Mouse (Mus musculus) limb, embryonic 14.5 days (tissue): Measurements from ENCODE around the gene Tmem63b. TPM values are rescaled to one million over a fixed set of nuclear protein-coding genes. Genes with fewer than 3 reads are reported as not detected.
"Not testable (repeated sequence)": the region's sequence is repeated elsewhere in the genome, so short reads cannot be mapped to it uniquely, and the experiment has no call there.

Experiments used
- ATAC-seq: fragments of 200-750 bp; cut with Nextera tagmentation; 2 replicates; pipeline ENCODE4 v1.8.0; 2017; ENCODE audit warnings: low read depth, moderate number of reproducible peaks, moderate TSS enrichment; ENCODE audit not compliant: low FRiP score
- DNase-seq: peaks from one replicate; pipeline ENCODE4 v3.0.0-alpha.2; 2015; ENCODE audit warnings: low spot score
- H3K27ac ChIP-seq: fragments of 300-500 bp; sonication (generic); replicated peaks from 2 replicates; pipeline ENCODE4 v1.5.1; 2014; ENCODE audit warnings: low read depth, mild to moderate bottlenecking, low read length, moderate library complexity, mixed read lengths
- H3K27me3 ChIP-seq: fragments of 300-500 bp; sonication (generic); 2 replicates; pipeline ENCODE4 v1.6.1; 2014; ENCODE audit warnings: low read length, mixed read lengths; ENCODE audit not compliant: control insufficient read depth, insufficient read depth
- H3K36me3 ChIP-seq: fragments of 300-500 bp; sonication (generic); 2 replicates; pipeline ENCODE4 v1.6.1; 2014; ENCODE audit warnings: mild to moderate bottlenecking, low read length, moderate library complexity, mixed read lengths; ENCODE audit not compliant: control insufficient read depth, insufficient read depth
- H3K4me1 ChIP-seq: fragments of 300-500 bp; sonication (generic); 2 replicates; pipeline ENCODE4 v1.6.1; 2014; ENCODE audit warnings: antibody characterized with exemption, low read length, mixed read lengths; ENCODE audit not compliant: control insufficient read depth, insufficient read depth
- H3K4me2 ChIP-seq: fragments of 300-500 bp; sonication (generic); replicated peaks from 2 replicates; pipeline ENCODE4 v1.6.1; 2014; ENCODE audit warnings: low read depth, mild to moderate bottlenecking, low read length, moderate library complexity; ENCODE audit not compliant: severe bottlenecking
- H3K4me3 ChIP-seq: fragments of 300-500 bp; sonication (generic); replicated peaks from 2 replicates; pipeline ENCODE4 v1.5.1; 2014; ENCODE audit warnings: low read length
- H3K9ac ChIP-seq: fragments of 300-500 bp; sonication (generic); 2 replicates; pipeline ENCODE4 v1.6.1; 2014; ENCODE audit warnings: mild to moderate bottlenecking, low read depth, low read length, moderate library complexity; ENCODE audit not compliant: severe bottlenecking
- H3K9me3 ChIP-seq: fragments of 300-500 bp; sonication (generic); 2 replicates; pipeline ENCODE4 v1.6.1; 2016; ENCODE audit warnings: low read length; ENCODE audit not compliant: control insufficient read depth
- POLR2A ChIP-seq: fragments of 200-500 bp; IDR thresholded peaks from 2 replicates; pipeline ENCODE4 v1.8.0; 2012; ENCODE audit warnings: inconsistent platforms, mild to moderate bottlenecking, moderate library complexity, borderline replicate concordance; ENCODE audit not compliant: insufficient read depth, insufficient read length; ENCODE audit errors: extremely low read depth
- WGBS: fragments of 180-500 bp; shearing (Covaris S2); extraction: QIAGEN DNeasy Blood & Tissue Kit; methylation state at CpG from one replicate; pipeline ENCODE4 v1.1.7; 2014; 5-methylcytosine and 5-hydroxymethylcytosine counted together
- polyA plus RNA-seq, 2 experiments: library from polyadenylated mRNA; depleted of rRNA in 1 of 2; stranded (reverse) in 1 of 2; unstranded in 1 of 2; fragments of >200 nt; fragmentation: Nextera tagmentation in 1 of 2; extraction: Ambion mirVana in 1 of 2; gene quantifications; 2 replicates each; pipeline versions ENCODE4 v1.2.1 to v1.2.3; 2012 to 2014

Tmem63b gene
- polyA plus RNA-seq, 2 experiments = 24.5 to 90.7 TPM

DNA sequence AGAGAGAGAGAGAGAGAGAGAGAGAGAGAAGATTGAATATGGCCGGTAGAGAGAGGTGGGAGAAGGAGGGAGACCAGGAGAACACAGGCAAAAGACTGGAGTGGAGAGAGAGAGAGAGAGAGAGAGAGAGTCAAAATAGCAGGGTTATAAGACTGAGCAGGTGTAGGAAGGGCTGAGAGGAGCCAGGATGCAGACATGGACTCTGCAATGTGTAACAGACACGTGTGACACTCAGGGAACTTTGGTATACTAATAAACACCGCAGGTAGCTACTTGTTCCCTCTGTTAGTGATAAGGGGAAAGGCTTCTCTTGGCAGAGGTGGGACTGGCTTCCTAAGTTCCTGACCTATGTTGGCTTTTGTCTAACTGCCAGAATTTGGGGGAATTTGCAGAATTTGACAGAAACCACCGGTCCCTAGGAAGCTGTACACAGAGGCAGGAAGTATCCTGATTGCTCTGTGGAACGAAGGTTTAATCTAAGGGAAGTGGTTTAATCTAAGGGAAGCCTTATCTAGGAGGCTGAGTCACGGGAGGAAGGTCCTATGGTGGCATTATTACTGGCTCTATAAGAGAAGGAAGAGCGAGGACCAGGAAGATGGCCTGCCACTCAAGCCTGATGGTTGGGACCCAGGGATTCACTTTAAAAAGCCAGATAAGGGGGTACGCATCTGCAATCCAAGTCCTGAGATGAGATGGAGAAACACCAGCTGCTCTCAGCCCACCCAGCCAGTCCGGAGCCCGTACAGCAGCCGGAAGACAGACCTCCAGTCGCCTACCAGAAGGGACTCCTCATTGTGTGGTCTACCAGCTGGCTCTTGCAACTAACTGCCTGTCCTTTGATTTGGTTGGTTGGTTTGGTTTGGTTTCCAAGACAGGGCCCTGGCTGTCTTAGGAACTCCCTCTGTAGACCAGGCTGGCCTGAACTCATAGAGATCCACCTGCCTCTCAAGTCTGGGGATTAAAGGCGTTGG, 57.5 kb downstream of the Tmem63b start:
- WGBS = 65% methylated on average over 13 of the region's 13 CpGs
- Histone ChIP-seq H3K9me3 (no peaks in the 10 kb centered on the region), H3K27ac (no peak overlapping the region), H3K4me1 (peaks cover 11% of the 10 kb centered on the region; the same call in 1 of the 2 replicates), H3K27me3 (no peaks in the 10 kb centered on the region), H3K36me3 (no peaks in the 10 kb centered on the region), H3K4me3 (no peak overlapping the region), H3K4me2 (peak overlapping the region; percentile 76), H3K9ac (no peak overlapping the region)
- TF ChIP-seq POLR2A = no peak
- ATAC-seq (0 out of 2 replicates have a peak, but pooled peaks have one; percentile 3), DNase-seq (no peak)

DNA sequence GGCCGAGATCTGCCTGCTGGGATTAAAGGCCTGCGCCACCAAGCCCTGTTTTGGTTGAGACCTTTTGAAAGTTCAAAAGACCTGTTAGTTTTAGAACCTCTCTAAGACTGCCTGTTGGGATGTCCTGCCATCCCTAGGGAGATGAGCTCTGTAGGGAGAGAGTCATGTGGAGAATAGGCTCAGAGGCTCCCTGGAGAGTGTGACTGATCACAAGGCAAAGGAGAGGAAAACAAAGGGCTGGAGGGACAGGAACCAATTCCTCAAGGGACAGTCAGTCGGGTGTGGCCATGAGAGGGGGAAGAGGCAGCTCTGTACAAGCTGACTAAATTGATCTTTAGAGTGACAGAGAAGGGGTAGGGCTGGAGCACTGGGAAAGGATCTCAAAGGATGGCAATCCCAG, 58.5 kb downstream of the Tmem63b start:
- Histone ChIP-seq H3K9ac (no peak overlapping the region), H3K27me3 (no peaks in the 10 kb centered on the region), H3K4me1 (peaks cover 11% of the 10 kb centered on the region; the same call in 1 of the 2 replicates), H3K36me3 (no peaks in the 10 kb centered on the region), H3K4me3 (no peak overlapping the region), H3K9me3 (no peaks in the 10 kb centered on the region), H3K27ac (no peak overlapping the region), H3K4me2 (no peak overlapping the region)
- no peak for DNase-seq
- ATAC-seq = no peak
- TF ChIP-seq POLR2A = no peak
- WGBS = 40% methylated on average over 3 of the region's 3 CpGs

DNA sequence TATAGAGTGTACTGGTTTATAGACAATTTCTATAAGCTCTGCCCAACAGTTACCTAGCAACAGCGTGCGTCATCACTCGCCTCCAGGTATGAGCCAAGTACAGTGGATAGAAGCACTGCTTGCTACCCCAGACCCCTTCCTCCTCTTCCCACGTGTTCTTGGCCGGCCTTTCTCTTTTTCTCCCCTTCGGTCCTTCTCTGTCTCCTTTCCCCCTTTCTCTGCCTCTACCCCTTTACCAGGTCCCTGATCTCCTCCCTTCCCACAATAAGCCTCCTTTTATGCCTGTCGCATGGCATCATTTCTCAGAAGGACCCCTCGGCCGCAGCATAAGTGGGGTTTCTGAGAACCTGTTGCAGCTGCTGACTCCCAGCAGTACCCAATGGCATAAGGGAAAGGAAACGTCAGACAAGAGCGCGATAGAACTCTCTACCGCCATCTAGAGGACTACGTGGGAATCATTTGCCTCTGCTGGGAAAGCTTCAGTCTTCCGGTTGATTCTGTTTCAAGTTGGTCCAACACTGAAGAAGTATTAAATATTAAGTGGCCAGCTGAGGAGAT, 60.0 kb downstream of the Tmem63b start:
- WGBS = 28% methylated on average over 15 of the region's 15 CpGs
- no peaks in the 10 kb centered on the region for H3K36me3 ChIP-seq

DNA sequence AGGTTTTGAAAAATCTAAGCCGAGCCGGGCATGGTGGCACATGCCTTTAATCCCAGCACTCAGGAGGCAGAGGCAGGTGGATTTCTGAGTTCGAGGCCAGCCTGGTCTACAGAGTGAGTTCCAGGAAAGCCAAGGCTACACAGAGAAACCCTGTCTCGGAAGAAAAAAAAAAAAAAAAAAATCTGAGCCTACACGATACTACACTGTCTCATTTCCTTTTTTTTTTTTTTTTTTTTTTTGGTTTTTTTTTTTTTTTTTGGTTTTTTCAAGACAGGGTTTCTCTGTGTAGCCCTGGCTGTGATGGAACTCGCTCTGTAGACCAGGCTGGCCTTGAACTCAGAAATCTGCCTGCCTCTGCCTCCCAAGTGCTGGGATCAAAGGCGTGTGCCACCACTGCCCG, 63.3 kb downstream of the Tmem63b start:
- H3K4me1 ChIP-seq = peaks cover 13% of the 10 kb centered on the region
- not testable (repeated sequence) for H3K4me2 ChIP-seq, H3K4me3 ChIP-seq, H3K36me3 ChIP-seq, H3K27me3 ChIP-seq, DNase-seq, H3K27ac ChIP-seq, ATAC-seq, H3K9me3 ChIP-seq, H3K9ac ChIP-seq
- WGBS = 90% methylated on average over 8 of the region's 8 CpGs

More for the DNA sequence above, 60.0 kb downstream of the Tmem63b start:
- Histone ChIP-seq H3K27me3 (no peaks in the 10 kb centered on the region), H3K9ac (0 out of 2 replicates have a peak overlapping the region, but pooled peaks have one; percentile 28), H3K4me1 (peaks cover 11% of the 10 kb centered on the region; the same call in 1 of the 2 replicates), H3K4me2 (peak overlapping the region; percentile 26; the same call in 1 of the 2 replicates), H3K27ac (no peak overlapping the region), H3K4me3 (no peak overlapping the region), H3K9me3 (no peaks in the 10 kb centered on the region)
- ATAC-seq (peak; percentile 58), DNase-seq (peak; percentile 93)
- TF ChIP-seq POLR2A = no peak

DNA sequence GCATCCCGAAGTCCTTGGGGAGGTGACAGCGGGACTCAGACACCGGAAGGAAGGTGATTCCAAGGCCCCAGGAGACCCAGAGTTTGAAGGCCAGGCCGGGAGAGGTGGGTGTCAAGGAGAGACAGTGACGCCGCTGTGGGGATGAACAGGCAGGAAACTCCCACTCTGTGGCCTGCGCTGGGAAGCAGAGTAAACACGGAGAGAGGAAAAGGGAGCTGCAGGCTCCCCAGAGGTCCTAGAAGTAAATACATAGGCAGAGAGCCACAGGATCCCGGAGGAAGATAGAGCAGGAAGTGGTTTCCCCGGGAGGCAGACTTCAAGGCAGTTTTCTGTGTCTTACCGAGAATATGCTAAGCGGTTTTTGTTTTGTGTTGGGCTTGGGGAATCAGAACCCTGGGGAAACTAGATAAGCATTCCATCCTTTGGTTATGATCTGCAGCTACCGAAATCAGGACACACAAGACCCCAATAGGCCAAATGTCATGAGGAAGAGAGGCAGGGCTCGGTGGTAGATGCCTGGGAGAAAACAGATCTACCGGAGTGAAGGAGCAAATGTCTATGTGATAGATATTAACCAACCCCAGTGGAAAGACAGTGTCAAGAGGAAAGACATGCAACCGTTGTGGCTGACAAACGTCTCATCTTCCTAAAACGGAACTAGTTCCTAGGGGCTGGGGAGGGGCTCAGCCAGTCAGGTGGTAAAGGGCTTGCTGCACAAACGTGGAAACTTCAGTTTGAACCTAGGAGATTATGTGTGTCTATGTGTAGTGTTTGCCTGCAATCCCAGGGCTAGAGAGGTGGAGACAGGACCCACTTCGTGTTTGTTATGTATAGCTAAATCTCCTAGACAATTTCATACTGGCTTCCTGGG, 67.1 kb downstream of the Tmem63b start:
- no peaks in the 10 kb centered on the region for H3K27me3 ChIP-seq
- 22% methylated on average over 20 of the region's 20 CpGs for WGBS
- H3K4me2 ChIP-seq = peak overlapping the region; percentile 39
- peaks cover 10% of the 10 kb centered on the region for H3K4me1 ChIP-seq
- no peak for ATAC-seq
- H3K9ac ChIP-seq = peak overlapping the region; percentile 6; the same call in 1 of the 2 replicates
- no peak for DNase-seq
- no peak for TF ChIP-seq POLR2A
- H3K9me3 ChIP-seq = no peaks in the 10 kb centered on the region
- H3K4me3 ChIP-seq = peak overlapping the region; percentile 6; the same call in 1 of the 2 replicates
- no peaks in the 10 kb centered on the region for H3K36me3 ChIP-seq
- H3K27ac ChIP-seq = no peak overlapping the region
